Mouse (Mus musculus) T-helper 1 cell (primary cell): ENCODE measurements around the gene Chst15.

Source experiments
- in situ Hi-C: fragments of 300-600 bp; cut with MboI, MseI; formaldehyde crosslinking; loops from one replicate; pipeline ENCODE4 v1.15.1; 2025; ENCODE audit warnings: high pct_unique_total_duplicates

Chst15 gene

GRCm38 (mm10) chr7:132231476-132231875 is 85.6 kb downstream of the Chst15 start:
- in situ Hi-C loops: loop anchor here (10.0 kb wide), 1 partner anchor 403 kb away; no protein-coding TSS in a partner anchor

- in situ Hi-C loops: loop anchor here (10.0 kb wide), 1 partner anchor 404 kb away; no protein-coding TSS in a partner anchor
Measured at GRCm38 (mm10) chr7:132230961-132231360, 86.1 kb downstream of the Chst15 start.

- in situ Hi-C loops: loop anchor here (5.0 kb wide), 2 partner anchors 245 to 320 kb away; no protein-coding TSS in a partner anchor
Measured at GRCm38 (mm10) chr7:132227075-132227640, 89.9 kb downstream of the Chst15 start.

GRCm38 (mm10) chr7:132226379-132227074 is 90.5 kb downstream of the Chst15 start:
- in situ Hi-C loops: loop anchor here (5.0 kb wide), 2 partner anchors 246 to 321 kb away; no protein-coding TSS in a partner anchor

GRCm38 (mm10) chr7:132223452-132224141 is 93.4 kb downstream of the Chst15 start:
- in situ Hi-C loops: no loop called here

- in situ Hi-C loops: no loop called here
Measured at GRCm38 (mm10) chr7:132214031-132214430, 103.0 kb downstream of the Chst15 start.

- in situ Hi-C loops: no loop called here
Measured at GRCm38 (mm10) chr7:132213460-132213859, 103.6 kb downstream of the Chst15 start.

GRCm38 (mm10) chr7:132211920-132212701 is 104.9 kb downstream of the Chst15 start:
- in situ Hi-C loops: no loop called here

- in situ Hi-C loops: no loop called here
Measured at GRCm38 (mm10) chr7:132210616-132211015, 106.4 kb downstream of the Chst15 start.

GRCm38 (mm10) chr7:132208946-132209651 is 107.9 kb downstream of the Chst15 start:
- in situ Hi-C loops: no loop called here

- in situ Hi-C loops: no loop called here
Measured at GRCm38 (mm10) chr7:132204073-132204612, 112.9 kb downstream of the Chst15 start.

- in situ Hi-C loops: no loop called here
Measured at GRCm38 (mm10) chr7:132199686-132200085, 117.3 kb downstream of the Chst15 start.

GRCm38 (mm10) chr7:132198806-132199205 is 118.2 kb downstream of the Chst15 start:
- in situ Hi-C loops: no loop called here

GRCm38 (mm10) chr7:132197817-132198475 is 119.1 kb downstream of the Chst15 start:
- in situ Hi-C loops: no loop called here

- in situ Hi-C loops: no loop called here
Measured at GRCm38 (mm10) chr7:132196581-132196980, 120.4 kb downstream of the Chst15 start.

GRCm38 (mm10) chr7:132193606-132194005 is 123.4 kb downstream of the Chst15 start:
- in situ Hi-C loops: no loop called here

GRCm38 (mm10) chr7:132187456-132187855 is 129.6 kb downstream of the Chst15 start:
- in situ Hi-C loops: no loop called here
